Mouse (Mus musculus) retina, postnatal 7 days (tissue): ENCODE measurements around the gene Abhd18.
"Not testable (repeated sequence)": the region's sequence is repeated elsewhere in the genome, so short reads cannot be mapped to it uniquely, and the experiment has no call there.

ENCODE experiments used
- DNase-seq: peaks from one replicate; pipeline ENCODE4 v3.0.0-alpha.2; 2012; ENCODE audit warnings: low read depth, low spot score

The Abhd18 gene

GRCm38 (mm10) chr3:40846957-40847017 is at the start of gene Abhd18:
Abhd18 (plus strand) TSS chr3:40846970.
- DNase-seq, result not testable (repeated sequence)

GRCm38 (mm10) chr3:40798054-40798453 is 48.7 kb upstream of the Abhd18 start:
- DNase-seq, result no peak

GRCm38 (mm10) chr3:40798500-40798899 is 48.3 kb upstream of the Abhd18 start:
- peak; percentile 29 for DNase-seq

GRCm38 (mm10) chr3:40799530-40800372 is 47.0 kb upstream of the Abhd18 start, which contains the start of gene Plk4:
Plk4 (plus strand) TSS chr3:40800019.
- DNase-seq, result peak; percentile 96

- DNase-seq, result peak; percentile 16
Measured at GRCm38 (mm10) chr3:40800373-40800823, 46.4 kb upstream of the Abhd18 start.

DNA sequence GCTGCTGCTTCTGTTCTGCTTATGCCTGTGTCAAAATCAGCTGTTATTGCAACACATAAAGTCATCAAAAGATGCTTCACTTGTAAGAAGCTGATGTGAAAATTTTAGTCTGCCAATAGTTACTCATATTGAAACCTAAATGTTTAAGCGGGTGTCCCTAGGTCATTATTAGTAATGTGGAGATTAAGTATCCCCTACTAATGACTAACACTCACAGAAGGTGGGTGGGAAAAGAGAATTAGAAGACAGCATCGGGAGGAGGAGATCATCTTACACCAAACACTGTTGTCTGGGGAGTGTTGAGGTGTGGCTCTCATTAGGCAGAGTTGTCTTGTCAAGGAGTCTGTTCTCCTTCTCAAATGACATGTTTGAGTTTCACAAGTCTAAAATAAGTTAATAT is 39.9 kb upstream of the Abhd18 start:
- DNase-seq, result no peak

DNA sequence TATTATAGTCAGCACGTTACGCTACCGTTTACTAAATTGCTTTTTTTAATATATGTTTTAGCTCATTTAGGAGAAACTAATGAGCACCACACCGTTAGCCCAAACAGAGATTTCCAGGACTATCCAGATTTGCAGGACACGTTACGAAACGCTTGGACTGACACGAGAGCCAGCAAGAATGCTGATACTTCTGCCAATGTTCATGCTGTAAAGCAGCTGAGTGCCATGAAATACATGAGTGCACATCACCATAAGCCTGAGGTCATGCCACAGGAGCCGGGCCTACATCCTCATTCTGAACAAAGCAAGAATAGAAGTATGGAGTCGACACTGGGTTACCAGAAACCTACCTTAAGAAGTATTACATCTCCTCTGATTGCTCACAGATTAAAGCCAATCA is 38.1 kb upstream of the Abhd18 start:
- no peak for DNase-seq

- DNase-seq, result no peak
Measured at GRCm38 (mm10) chr3:40809894-40810293, 36.9 kb upstream of the Abhd18 start.

GRCm38 (mm10) chr3:40813275-40813674 is 33.5 kb upstream of the Abhd18 start:
- no peak for DNase-seq

- DNase-seq, result not testable (repeated sequence)
Measured at GRCm38 (mm10) chr3:40845521-40845920, 1.2 kb upstream of the Abhd18 start.

GRCm38 (mm10) chr3:40846473-40846956 is 255 bp upstream of the Abhd18 start, which contains the start of gene Mfsd8:
Mfsd8 (minus strand) TSS chr3:40846886.
- peak; percentile 97 for DNase-seq

DNA sequence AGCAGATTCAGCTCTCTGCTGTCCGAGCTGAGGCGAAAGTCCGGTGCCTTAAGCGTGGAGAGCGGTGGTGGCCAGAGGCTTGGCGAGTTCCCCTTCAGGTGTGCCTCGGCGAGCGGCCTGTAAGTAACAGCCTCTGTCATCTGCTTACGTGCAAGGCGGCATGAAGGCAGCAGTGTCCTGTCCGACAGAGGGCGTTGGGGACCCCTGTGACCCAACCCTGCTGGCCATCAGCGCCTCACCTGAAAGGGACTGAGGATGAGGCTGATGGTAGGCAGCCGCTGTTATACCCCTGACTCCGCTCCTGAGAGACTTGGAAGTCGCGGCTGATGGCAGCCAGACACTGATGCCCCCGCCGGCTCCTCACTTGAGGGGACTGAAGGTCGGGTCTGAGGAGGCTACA is 248 bp downstream of the Abhd18 start:
- peak; percentile 35 for DNase-seq

DNA sequence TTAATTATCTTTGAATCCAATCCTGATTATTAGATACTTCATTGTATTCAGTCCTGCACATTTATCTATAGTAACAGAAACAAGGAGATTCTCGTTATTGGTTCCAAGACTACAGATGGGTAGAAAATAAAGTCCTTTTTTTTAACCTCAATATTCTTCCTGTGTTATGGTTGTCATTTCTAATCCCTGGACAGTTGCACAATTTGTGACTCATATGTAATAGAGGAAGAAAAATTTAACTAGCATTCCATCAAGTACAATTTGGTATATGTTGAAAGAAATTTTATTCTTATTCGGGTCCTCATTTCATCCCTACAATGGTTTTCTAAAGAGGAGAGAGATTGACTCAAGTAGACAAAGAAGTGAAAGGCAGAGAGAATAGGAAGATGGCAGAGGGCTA is 1.2 kb downstream of the Abhd18 start:
- not testable (repeated sequence) for DNase-seq

GRCm38 (mm10) chr3:40853123-40853738 is 6.5 kb downstream of the Abhd18 start:
- DNase-seq, result not testable (repeated sequence)

DNA sequence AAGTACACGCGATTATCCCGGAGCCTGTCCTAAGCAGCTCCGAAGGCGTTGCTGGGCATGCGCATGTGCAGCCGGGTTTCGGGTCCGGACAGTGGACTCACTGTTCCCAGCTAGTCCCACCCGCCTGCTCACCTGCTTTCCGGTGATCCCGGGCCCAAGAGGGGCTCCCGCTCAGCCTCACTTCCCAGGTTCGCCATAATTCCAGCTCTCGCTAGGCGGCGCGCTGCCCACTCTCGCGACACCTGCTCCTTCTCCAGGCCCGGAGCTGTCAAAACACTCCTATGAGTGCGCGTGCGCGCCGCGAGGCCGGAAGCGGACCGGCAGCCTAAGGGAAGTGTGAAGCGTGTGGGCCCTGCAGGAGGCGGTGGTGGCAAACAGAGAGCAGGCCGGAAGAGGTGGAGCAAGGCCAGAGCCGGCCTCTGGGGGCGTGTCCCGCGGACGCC is 47.1 kb downstream of the Abhd18 start:
- peak; percentile 97 for DNase-seq

DNA sequence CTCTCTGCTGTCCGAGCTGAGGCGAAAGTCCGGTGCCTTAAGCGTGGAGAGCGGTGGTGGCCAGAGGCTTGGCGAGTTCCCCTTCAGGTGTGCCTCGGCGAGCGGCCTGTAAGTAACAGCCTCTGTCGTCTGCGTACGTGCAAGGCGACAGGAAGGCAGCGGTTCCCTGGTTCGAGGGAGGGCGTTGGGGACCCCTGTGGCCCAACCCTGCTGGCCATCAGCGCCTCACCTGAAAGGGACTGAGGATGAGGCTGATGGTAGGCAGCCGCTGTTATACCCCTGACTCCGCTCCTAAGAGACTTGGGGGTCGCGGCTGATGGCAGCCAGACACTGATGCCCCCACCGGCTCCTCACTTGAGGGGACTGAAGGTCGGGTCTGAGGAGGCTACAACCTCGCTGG is 47.6 kb downstream of the Abhd18 start:
- not testable (repeated sequence) for DNase-seq

DNA sequence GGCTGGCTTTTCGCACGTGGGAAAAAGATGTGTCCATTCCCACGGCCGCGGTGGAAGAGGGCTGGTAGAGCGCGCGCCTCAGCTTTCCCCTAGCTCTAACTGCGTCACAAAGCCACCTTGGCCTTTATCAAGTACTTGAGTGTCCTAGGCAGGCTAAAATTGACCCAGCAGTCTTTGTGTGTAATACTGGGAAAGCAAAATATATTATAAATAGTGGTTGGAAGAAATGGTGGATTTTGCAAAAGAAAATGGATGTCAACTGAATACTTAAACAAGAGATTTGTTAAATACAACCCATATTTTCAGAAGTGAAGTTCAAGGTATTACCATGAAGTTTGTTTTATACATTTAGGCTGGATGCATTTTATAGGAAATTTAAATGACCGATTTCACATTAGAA is 55.7 kb downstream of the Abhd18 start, which contains the start of gene 1700034I23Rik:
TSS of gene 1700034I23Rik (minus strand) at position 101 of the 400 bp plus-strand sequence.
- DNase-seq, result not testable (repeated sequence)

DNA sequence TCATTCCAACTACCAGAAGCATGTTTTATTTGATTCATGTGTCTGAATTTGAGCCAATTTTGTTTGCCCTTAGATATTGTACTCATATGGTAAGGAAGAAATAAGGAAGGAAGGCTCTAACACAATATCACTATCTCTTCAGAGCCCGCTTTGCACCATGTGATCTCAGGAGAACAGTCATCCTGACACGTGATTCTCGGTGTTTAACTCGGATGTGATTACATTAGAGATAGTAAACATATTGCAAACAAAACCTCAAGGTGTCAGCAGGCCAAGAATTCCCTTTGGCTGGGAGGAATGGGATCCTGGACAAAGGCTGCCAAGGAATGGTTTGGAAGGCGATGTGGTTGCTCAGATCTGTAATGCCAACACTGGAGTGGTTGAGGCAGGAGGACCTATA is 91.4 kb downstream of the Abhd18 start:
- DNase-seq, result no peak

GRCm38 (mm10) chr3:40938592-40938991 is 91.8 kb downstream of the Abhd18 start:
- DNase-seq, result no peak

DNA sequence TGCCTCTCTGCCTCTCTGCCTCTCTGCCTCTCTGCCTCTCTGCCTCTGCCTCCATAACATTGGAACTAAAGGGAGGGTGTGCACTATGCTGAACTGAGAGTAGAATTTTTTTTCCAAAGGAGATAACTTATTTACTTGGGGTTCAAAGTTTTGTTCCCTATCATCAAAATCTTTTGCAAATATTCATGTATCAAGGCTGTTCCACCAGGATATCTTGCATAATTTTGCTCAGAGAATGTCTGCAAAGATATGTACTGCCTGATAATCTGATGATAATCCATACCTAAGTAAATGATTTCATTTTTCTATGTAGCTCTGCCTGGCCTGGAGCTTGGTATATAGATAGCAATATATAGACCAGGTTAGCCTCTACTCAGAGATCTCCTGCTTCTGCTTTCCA is 92.2 kb downstream of the Abhd18 start:
- DNase-seq, result no peak

GRCm38 (mm10) chr3:40949170-40949902 is 102.6 kb downstream of the Abhd18 start, which contains the start of gene Larp1b:
Larp1b (plus strand) TSS chr3:40949828.
- DNase-seq, result peak; percentile 97

GRCm38 (mm10) chr3:40949903-40950600 is 103.3 kb downstream of the Abhd18 start:
- peak; percentile 21 for DNase-seq
